Mouse (Mus musculus) kidney, postnatal 4 days (tissue): ENCODE results near the gene Pfdn4.

Experiments used
- DNase-seq, 2 experiments: peaks; one replicate each; pipeline ENCODE4 v3.0.0; 2021; ENCODE audit warnings: mixed read lengths in 2 of 2

Gene Pfdn4

DNA sequence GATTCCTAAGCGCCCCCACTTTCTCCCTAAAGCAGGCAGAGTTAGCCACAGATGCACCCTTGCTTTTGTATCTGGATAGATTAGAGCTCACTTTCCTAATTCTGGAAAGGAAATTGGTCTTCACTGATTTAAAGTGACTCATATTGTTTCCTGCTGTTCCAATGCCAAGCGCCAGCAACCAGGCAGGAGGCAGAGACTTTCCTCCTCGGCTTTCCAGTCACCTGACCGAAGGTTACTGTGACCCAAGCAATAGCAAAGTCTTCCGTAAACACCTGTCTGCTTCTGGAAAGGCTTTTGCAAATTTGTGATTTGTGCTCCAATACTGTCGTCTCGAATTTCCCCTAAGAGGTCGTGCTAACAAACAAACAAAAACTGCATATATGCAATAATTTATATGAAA, 1.8 kb downstream of the Pfdn4 start:
- DNase-seq, result no peak

DNA sequence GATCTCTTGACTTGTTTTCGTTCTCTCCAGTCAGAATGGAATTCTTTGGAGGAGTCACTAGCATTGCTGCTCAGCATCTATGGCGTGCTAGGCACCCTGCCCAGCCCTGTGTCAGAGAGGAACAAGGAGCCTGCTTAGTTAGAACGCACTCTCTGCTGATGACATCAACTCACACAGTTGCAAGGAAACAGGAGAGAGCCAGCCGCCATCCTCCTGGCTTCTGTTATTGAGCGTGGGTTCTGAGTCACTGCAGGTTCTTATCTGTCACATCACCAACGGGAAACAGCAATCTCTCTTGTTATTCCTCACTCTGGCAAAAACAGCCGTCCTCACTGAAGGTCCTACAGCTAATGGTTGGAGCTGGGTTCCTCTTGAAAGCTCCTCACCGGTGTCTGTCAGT, 7.1 kb downstream of the Pfdn4 start:
- DNase-seq, result no peak

DNA sequence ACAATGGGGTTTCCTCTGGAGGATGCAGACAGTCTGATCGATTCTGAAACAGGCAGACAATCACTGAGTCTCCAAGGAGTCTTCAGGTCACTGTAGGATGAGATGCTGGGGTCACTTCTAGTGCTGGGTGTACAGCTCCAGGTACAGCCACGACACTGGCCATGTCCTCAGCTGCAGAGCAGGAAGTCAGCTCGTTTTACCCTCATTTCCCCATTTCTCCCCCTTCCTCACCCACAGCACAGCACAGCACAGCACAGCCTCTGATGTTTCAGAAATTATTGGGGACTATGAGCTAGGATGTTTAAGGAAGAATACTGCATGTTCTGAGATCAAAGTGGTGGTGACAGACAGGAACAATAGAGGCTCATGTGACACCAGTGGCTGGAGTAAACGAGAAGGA, 7.8 kb downstream of the Pfdn4 start:
- no peak for DNase-seq

DNA sequence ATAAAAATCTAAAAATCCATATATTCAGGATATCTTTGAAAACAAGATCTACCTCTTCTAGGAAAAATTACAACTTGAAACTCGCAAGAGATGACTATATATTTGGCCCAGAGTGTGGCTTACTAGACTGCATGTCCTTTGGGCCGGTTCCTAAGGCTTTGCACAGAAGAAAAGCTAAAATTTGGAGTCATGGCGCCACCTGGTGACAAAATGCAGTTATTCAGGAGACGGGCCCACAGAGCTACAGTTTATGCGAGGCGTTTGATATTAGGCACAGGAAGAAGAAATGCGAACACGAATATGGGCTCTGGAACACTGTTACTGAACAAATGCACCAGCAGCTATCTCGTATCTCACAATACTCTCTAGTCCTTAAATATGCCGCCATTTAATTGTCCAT, 11.5 kb downstream of the Pfdn4 start:
- peak; percentile 89 for DNase-seq

DNA sequence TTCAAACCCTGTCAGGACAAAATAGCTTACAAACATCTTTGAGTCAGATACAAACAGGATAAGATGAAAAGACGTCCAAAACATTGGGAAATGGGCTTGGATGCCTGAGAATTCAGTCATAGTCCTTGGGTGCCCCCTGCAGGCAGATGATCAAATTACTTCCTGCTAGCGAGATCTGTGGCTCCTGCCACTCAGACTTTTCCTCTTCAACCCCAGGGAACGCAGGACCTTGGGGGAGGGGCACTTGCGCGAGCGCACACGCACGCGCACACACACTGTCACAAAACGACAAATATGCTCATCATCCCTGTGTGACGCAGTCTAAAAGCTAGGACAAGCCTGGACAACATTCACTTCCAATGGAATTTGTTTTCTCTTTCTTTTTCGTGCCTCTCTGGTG, 12.6 kb downstream of the Pfdn4 start:
- peak; percentile 95 to 97 for DNase-seq

DNA sequence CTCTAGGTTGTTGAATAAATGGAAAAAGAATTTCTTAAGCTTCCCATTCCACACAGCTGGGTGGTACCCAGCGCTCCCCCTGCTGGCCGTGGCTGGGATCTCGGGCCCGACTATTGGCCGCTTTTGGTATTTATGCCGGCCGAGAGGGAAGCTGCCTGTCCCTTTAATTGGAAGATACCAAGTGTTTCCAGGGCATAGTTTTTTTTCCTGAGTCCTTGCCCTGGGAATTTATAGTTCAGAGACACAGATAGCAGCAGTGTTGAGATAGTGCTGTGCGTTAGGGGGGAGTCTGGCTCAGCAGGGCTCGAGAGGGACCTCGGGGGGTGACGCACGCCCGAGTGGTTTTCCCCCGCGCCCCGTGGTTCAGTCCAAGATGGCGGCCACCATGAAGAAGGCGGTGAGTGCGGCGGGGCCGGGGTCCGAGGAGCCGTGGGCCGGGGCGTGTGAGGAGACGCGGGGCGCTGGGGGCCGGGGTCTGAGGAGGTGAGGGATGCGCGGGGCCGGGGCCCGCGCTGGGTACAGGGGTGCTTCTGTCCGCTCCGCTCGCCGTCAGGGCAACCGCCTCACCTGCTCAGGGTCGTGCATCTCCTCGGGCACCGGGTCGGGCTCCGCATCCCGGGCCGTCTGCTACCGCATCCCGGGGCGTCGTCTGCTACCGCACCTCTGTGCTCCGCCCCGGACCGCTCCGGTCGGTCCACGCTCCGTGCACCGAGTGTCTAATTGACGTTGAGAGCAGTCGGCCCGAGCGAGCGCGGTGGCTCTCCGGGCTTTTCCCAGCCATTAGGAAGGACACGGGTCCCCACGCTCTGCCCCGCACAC, 15.1 kb downstream of the Pfdn4 start:
- DNase-seq, result peak; percentile 96 to 97

DNA sequence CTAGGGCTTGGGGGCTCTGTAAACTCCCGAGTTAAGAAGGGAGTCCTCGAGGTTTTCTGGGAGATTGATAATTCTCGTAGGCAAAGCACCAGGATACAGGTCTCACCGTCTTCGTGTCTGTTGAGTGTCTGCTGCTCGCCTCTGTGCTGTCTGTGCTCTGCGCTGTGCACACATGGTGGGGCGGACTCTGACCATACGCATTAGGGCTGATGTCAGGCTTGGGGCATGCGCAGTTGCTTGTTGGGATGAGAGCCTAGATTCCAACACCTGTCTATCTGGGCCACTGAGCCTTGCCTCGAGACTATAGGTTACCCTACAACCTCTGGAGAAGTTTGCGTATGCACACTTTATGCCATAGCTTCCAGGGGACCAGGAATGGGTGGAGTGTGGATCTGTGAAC, 17.5 kb downstream of the Pfdn4 start:
- no peak for DNase-seq

DNA sequence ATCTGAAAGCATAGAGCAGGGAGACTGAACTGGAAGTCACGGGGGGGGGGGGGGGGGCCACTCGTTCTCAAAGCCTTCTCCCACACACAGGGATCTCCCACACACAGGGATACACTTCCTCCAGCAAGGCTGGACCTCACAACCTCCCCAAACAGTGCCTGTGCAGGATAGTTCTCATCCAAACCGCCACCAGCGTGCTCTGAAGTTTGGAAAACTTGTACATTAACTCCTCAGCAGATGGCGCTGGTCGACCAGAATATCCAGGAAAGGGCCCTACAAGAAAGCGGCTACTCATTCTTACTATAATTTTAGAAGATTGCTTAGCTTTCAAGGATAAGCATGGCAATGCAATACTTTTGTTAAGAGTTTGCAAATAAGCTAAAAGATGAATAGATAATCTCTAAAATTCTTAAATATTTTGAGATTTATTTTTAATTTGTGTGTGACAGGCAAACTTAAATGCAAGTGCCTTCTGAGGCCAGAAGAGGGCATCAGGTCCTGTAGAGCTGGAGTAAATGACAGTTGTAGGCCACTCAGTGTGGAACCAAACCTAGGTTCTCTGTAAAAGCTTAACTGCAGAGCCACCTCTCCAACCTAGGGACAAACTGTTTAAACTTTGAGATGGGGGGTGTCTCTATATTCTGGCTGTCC, 24.2 kb downstream of the Pfdn4 start:
- peak; percentile 76 to 78 for DNase-seq

DNA sequence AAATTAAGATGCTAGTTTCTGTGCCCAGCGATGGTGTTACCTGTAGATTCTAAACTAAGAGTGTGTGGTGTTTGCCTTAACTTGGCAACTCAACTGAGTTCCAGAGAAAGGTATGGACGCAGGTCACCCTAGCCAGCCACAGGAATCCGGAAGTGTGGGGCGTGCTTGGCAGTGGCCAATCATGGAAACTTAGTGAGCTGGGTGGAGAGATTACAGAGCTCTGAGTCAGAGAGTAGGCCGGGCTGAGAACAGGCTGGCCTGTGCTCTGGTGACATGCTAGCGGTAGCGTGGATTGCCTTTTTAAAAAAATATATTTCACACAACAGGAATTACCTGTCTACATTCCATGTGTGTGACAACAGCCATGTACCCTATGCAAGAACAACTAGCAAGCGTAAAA, 30.3 kb downstream of the Pfdn4 start:
- DNase-seq, result peak in 1 of 2 experiments; percentile 11

DNA sequence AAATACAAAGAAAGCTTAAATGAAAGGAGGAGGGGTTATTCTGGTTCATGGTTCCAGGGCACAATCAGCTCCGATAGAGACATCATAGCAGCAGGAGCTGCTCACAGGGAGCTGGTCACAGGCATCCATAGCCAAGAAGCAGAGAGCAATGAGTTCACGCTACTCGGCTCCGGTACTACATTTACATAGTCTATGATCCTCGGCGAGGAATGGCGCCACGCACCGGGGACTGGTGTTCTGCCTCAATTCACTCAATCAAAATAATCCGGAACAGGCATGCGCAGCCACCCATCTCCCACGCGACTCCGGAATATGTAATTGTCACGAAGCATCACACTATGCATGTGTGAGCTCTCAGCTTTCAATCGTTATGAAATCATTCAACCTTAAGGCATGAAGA, 31.8 kb downstream of the Pfdn4 start:
- DNase-seq, result peak in 1 of 2 experiments; percentile 33

DNA sequence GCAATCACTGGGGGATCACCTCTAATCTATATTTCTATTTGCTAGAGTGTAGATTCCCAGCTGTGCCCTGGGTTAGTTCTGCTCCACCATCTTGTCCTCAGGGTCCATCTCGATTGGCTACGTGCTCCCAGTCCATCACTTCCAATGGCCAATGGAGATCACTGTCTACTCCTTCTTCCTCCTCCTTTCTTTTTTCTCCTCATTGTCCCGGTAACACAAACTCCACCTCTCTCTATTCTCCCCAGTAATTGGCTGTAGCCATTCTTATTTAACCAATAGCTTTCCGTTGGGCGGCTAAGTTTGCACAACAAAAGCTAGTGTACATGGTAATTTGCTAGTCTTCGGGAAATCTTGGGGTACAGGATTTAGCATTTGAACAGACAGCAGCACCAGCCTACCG, 33.5 kb downstream of the Pfdn4 start:
- DNase-seq, result no peak

DNA sequence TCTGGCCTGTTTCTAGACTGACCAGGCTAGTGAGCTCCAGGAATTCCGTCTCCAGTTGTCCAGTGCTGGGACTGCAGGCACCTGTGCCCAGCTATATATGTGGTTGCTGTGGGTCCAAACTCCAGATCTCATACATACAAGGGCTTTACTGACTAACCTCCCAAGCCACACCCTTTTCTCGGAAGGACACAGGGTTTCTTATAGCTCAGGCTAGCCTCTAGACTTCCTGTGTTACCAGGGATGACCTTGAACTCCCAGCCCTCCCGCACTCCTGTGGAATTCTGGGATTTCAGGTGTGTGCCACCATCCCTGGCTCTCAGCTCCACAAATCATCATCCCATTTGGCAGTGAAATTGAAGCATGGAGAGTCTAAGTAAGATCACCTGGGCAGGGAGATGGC, 34.0 kb downstream of the Pfdn4 start:
- no peak for DNase-seq

DNA sequence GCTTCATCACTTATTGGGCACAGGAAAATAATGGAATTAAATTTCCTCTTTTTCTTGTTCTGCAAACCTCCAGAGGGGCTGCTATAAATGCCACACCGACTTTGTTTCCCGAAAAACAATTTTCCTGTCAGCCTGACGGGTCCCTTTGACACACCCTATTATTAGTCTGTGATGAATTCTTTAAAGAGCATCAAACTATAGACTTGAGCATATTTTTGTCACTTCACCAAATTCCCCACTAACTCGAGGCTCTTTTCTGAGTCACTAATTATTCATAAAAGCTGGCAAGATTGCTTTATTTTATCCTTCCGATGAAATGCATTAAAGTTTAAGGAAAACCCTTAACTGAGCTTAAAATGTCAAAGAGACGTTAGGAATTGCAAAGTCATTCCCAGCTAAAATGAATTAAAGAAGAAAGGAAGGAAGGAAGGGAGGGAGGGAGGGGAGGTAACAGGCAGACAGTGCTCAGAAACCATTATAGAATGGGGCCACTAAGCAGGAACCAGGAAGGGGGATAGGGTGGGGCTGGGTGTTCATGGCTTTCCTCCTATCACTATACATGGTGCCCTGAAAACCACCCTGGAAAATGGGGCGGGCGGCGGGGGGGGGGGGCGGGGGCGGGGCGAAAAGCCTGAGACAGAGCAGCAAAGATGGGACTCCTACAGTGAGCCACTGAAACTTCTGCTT, 38.0 kb downstream of the Pfdn4 start:
- no peak for DNase-seq

DNA sequence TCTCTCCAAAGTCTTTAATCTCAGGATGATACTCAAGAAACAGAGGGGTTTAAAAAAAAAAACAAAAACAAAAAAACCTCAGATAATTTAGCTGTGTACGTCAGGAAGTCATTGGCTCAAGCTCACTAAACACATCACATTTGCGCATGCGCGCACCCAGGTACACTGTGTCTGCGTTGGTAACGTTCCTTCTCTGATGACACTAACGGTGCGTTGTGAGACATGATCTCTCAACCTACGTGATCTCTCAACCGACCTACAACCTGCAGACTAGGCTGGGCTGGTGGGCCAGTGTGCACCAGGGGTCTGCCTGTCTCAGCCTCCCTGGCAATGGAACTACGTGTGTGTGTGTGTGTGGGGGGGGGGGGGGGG, 38.6 kb downstream of the Pfdn4 start:
- DNase-seq, result no peak

DNA sequence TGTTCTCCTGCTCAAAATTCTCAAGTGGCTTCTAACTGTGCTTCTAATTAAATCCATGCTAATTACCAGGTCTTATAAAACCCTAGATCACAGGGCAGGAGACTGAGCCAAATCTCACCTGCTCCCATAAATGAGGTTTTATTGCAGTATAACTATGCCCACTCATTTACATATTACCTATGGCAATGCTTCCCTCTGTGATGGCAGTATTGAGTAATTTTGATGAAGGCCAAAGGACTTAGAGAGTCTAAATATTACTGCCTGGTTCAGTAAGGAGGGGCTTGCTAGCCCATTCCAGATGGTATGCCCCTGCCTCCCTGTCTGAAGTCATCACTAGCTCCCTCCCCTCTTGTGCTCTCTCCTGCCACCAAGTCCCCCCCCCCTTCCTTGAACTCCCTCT, 39.6 kb downstream of the Pfdn4 start:
- no peak for DNase-seq

DNA sequence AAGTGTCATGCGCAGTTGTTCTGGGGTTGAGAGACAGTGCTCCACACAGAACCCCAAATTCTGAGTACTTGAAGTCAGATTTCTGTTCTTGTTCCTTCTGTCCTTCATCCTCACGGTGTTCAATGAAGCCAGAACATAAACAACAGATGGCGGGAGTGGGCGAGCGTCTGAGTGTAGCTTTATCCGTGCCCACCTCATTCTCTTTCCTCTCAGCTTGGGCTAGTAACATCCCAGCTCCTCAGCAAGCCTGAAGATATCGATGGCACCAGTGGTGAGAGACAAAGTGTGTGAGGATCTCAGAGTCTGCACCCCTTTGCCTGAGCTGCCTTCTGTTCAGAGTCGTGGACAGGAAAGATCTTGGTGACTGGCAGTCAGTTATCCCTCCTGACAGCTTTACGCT, 43.0 kb downstream of the Pfdn4 start:
- DNase-seq, result no peak

DNA sequence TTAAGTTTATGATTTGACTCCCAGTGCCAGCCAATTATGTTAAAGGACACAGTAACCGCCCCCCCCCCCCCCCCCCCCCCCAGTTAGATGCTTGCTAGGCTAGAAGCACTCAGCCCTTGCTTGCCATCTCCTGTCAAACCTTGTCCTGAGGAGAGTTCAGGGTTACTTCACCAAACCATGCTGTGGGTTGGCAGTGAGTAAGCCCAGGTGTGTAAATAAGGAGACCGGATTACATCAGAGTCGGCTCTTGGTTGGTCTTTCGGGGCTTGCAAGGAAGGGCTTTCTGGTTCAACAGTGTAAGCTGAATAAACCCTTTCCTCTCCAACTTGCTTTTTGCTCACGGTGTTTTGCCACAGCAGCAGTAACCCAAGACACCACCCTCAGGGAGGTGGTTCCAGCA, 47.4 kb downstream of the Pfdn4 start:
- DNase-seq, result no peak

DNA sequence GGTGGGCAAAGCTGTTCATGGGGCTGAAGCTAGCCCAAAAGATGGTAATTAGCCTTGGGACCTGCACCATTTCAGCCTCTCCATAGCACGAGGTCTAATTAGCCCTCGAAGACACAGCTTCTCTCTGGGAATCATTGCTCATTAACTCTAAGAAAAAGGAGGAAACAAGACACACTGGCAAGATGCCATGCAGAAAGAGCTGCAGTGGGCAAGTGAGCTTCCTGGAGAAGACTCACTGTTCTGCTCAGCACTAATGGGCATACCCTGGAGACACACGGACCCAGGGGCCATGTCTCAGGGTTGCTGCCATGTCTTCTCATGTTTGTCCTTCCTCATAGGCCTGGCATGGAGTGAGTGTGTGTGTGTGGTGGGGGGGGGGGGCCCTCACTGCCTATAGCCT, 47.9 kb downstream of the Pfdn4 start:
- DNase-seq, result peak in 1 of 2 experiments; percentile 23

DNA sequence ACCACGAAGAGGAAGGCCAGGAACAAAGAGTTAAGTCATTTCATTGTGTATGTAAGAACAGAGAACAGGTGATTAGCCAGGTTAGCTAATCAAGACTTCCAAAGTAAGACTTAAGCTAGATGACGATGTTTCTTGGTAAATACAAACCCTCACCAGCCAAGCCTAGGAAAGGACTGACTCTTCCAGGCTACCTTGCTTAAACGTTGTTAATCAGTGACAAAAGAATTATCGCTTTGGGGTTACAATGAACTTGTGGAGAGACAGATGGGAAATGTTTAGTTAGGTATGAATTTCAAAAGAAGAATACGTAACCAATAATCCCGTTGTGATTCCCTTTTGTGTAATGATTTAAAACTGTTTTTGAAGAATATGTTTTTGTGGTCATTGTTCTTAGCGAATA, 48.7 kb downstream of the Pfdn4 start:
- DNase-seq, result no peak

DNA sequence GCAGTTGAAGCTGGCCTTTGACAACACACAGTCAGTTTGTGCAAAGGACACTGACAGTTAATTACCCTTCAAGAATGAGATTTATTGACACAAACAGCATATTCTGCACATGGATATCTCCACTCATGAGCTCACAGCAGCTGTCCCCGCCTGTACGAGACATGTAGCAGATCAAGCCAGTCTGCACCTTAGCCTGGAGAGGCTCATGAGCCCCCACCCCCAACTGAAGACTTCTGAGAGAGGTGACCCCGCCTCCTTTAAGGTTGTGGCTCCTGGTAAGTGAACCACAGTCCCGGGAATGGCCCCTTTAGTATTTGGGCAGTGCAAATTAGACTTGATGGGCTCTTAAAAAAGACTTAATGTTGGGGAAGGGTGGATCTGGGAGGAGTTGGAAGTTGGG, 49.5 kb downstream of the Pfdn4 start:
- no peak for DNase-seq

DNA sequence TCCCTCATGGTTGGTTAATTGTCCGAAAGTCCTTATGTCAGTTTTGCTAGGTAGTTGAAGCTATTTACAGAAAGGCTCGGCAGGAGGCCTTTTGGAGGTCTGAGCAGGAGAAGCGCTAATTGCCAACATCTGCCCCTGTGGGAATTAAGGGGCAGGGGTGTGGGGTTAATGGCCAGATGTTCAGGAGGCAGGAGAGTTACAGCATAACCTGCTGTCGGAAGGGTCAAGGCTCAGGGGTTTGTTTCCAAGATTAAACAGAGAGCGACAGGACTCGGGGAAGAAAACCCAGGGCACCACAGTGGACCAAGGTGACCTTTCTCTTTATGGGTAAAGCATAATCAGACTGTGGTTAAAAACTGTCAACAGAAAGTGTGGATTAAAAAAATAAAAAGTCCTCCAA, 51.3 kb downstream of the Pfdn4 start:
- DNase-seq, result peak in 1 of 2 experiments; percentile 10

DNA sequence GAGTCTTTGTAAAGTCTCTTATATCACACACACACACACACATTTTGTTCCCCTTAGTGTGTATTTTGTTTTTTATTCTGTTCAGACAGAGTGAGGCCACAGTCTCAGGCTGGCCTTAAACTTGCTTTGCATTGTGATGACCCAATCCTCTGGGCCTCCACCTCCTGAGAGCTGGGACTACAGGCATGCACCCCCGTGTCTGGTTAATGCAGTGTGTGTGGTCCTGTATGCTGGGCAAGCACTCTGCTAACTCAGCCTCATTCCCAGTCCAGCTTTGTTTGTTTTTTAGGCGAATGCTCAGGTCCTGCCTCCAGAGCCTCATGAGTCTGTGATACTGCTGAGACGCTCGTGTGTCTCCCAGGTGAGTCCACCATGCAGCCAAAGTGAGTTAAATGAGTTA, 51.8 kb downstream of the Pfdn4 start:
- no peak for DNase-seq

DNA sequence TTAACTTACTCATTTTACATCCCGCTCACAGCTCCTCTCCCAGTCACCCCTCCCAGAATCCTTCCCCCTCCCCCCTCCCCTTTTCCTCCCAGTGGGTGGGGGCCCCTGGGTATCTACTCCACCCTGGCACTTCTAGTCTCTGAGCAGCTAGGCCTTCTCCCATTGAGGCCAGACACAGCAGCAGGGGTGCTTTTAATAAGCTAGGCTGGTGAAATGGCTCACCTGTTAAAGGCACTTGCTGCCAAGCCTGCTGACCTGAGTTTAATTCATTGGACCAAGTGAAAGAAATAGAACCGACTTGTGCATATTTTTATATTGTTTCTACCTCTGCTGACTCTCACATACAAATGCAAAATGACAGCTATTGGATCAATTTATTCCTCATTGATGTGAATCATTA, 52.9 kb downstream of the Pfdn4 start:
- DNase-seq, result no peak

DNA sequence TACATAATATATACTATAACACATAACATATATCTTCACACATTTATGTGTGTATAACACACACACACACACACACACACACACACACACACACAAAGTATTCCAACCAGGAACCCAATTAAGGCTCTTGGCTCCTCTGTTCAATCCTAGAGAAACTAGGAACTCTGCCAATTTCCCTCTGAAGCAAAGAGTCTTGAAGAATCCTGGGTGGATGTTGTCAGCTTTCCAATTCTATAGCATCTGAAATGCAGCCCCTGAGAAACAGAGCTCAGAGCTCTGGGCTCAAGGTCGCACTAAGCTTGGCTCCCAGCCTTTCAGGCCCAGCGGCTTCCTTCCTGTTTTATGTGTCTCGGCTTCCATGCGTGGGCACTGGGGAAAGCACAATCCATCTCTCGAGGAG, 54.0 kb downstream of the Pfdn4 start:
- DNase-seq, result peak; percentile 22 to 26
